Mouse (Mus musculus): Measurements from ENCODE around the gene Slc12a9. TPM values are rescaled to one million over a fixed set of nuclear protein-coding genes. Genes with fewer than 3 reads are reported as not detected.

The Slc12a9 gene
- 1 to 10 TPM; 2.7 to 3.0 TPM for total RNA-seq (2021)

DNA sequence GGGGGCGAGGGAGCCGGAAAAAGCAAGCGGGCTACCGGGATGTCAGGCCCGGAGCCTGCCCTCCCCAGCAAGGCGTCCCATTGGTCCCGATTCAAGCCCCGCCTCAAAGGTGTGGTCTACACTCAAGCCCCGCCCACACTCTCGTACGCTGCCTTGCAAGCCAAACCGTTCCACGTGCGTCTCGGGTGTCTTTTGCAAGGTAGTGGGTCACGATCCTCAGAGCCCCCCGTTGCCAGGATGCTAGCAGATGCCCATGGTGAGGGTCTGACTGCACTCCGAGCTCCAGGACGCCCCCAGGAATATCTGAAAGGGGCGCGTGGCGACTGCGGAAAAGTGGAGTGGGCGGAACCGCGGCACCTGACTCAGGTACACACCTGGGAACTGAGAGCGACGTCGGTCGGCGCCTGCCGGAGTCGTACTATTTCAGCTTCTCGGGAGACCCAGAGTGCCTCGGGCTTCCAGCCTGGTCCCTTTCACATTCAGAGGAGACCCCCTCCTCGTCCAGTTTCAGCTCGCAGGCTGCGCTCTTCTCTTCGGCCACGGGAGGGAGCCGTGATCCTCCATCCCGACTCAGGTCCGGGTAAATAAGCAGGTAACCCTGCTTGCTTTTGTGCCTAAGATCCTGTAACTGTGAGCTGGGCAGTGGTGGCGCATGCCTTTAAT lies at the start of gene Slc12a9:
TSS of gene Slc12a9 (minus strand) at position 86 of the 663 bp plus-strand sequence.
- peak; percentile 85 for DNase-seq (ENCODE audit: low spot score)
- intact Hi-C loops (cut with DNase I) = loop anchor here (2.0 to 10.0 kb wide), 2 partner anchors 45 to 171 kb away; partner anchors contain the start of gene Pop7

DNA sequence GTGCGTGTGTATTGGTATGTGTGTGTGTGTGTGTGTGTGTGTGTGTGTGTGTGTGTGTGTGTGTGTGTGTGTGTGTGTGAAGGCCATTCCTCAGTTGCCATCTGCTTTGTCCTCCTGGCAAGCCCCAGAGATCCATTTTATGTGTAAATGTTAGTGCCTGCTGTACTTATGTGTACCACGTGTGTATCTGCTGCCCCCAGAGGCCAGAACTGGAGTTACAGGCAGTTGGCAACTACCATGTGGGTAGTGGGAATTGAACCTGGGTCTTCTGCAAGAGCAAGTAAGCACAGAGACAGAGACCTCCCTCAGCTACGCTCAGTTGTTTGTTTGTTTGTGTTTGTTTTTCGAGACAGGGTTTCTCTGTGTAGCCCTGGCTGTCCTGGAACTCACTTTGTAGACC lies 47.8 kb upstream of the Slc12a9 start:
- DNase-seq (ENCODE audit: low spot score) = no peak
- intact Hi-C loops (cut with DNase I) = loop anchor here (2.0 to 5.0 kb wide), 2 partner anchors 90 to 249 kb away; no protein-coding TSS in a partner anchor

DNA sequence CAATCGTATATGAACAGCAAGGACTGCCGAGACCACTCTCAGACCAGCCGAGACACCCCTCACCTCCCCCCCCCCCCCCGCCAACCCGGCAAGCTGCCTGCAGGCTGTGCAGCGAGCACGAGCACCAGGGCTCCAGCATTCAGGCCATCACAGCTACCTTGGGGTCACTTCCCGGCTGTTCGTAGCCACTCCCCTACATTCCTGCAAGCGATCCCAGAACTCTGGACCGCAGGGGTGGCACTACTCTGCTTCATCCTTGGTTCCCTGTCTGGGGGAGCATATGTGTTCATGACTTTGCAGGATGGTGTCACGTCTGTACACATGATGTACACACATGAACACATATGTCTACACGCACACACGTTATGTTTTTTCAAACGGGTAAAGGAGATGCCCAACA lies 44.2 kb upstream of the Slc12a9 start:
- intact Hi-C loops (cut with DNase I) = loop anchor here (2.0 kb wide), 1 partner anchor 45 kb away; the partner anchor contains the start of gene Slc12a9
- DNase-seq (ENCODE audit: low spot score) = no peak

DNA sequence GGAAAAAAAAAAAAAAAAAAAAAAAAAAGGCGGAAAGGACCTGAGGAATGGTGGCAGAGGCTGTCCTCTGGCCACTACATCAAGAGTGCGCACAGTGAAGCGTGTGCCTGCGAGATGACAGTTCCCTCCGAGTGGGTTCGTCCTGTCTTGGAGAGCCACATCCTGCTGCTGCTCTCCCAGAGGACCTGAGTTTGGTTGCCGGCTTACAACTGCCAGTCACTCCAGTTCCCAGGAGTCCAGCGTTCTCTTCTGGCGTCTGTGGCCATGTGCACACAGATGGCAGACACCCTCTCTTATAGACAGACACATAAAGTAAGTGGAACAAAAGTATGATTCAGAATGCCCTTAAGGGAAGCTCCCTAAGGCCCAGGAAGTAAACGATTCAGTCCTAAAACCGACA lies 43.8 kb upstream of the Slc12a9 start:
- no peak for DNase-seq (ENCODE audit: low spot score)
- intact Hi-C loops (cut with DNase I) = no loop called here

DNA sequence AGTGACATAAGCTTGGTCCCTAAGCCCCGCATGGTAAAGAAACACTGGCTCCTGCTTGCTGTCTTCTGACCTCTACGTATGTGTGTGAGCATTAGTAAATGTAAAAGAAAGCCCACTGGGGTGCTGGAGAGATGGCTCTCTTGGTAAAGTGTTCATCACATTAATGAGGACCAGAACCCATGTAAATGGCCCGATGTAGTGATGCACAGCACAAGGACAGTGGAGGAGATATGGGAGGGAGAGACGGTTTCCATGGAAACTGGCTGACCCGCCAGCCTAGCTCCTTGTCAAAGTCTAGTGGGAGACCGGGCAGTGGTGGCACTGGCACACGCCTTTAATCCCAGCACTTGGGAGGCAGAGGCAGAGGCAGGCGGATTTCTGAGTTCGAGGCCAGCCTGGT lies 43.3 kb upstream of the Slc12a9 start:
- intact Hi-C loops (cut with DNase I) = no loop called here

DNA sequence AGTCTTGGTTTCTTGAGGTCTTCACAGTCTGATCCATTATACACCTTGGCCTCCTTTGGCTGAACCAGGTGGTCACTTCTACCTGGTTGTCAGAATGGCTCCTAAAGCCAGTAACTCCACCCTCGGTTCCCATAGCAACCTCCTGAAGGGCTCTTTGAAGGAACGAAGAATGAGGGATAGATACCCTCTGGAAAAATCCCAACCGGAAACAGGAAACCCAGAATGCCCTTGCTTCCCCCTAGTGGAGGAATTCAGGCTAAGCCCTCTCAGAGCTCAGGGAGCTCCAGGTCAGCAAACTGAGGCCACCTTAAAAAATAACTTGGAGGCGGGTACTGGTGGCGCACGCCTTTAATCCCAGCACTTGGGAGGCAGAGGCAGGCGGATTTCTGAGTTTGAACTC lies 42.8 kb upstream of the Slc12a9 start:
- no peak for DNase-seq (ENCODE audit: low spot score)
- intact Hi-C loops (cut with DNase I) = no loop called here

More for the DNA sequence above, 43.3 kb upstream of the Slc12a9 start:
- no peak for DNase-seq (ENCODE audit: low spot score)

DNA sequence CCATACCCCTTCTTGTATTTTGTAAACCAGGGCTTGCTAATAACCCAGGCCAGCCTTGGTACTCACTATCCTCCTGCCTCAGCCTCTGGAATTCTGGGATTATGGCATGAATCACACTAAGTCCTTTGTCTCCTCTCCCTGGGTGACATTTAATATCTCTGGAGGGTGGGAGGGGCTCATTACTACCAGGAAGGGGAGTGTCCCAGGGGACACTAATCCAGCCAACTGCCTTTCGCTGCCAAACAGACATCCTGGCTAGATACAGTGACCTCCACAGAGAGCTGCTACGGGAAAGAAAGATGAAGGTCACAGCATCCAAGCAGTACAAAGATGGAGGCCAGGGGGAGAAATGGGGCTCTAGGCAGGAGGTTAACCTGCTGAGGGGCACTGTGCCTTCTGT lies 42.2 kb upstream of the Slc12a9 start:
- DNase-seq (ENCODE audit: low spot score) = peak; percentile 60

DNA sequence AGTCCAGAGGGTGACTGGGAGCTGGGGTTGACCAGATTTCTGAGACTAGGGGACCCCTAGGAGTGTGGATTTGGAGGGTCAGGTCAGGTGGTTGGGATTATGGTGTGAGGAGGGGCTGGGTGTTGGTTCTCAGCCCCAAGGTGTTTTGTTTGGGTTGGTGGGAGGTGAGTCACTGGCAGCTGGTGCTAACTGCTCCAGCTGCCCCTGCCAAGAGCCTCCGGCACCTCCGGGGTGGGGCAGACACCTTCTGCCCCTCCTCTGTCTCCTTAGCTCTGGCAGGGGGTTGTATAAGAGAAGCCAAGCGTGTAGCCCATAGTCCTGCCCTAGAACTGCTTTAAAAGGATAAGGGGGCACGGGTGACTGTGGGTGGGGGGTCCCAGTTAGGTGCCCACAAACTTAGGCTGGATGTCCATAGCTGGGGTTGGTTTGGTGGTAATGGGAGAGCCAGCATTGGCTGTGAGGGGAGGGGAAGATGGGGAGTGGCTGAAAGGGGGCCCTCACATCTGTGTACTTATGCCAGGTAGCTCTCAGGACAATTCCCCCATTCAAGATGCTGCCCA lies 41.2 kb upstream of the Slc12a9 start:
- DNase-seq (ENCODE audit: low spot score) = no peak
- intact Hi-C loops (cut with DNase I) = no loop called here

More for the DNA sequence above, 42.2 kb upstream of the Slc12a9 start:
- intact Hi-C loops (cut with DNase I) = no loop called here

DNA sequence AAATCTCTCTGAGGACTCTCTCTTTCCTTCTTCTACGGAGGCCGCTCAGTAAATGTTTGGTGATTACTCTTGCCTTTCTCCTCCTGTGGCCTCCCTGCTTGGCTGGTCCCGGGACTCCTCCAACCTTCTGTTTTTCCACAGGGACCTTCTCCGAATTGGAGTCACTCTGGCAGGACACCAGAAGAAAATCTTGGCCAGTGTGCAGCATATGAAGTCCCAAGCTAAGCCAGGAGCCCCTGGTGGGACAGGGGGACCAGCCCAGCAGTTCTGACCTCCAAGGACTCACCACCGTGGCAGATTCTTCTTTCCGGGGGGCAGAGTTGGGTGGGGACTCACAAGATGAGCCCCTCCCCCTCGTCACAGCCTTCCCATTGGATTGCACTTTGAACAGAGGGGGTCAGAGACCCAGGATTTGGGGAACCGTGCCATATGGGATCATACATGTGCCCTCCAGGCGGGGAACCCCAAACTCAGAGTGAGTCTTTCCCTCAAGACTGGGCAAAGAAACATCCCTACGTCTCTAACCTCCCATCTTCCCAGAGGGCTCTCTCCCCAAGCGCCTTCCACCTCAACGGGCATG lies 40.1 kb upstream of the Slc12a9 start:
- intact Hi-C loops (cut with DNase I) = loop anchor here (2.0 kb wide), 1 partner anchor 19 kb away; no protein-coding TSS in a partner anchor
- DNase-seq (ENCODE audit: low spot score) = no peak

DNA sequence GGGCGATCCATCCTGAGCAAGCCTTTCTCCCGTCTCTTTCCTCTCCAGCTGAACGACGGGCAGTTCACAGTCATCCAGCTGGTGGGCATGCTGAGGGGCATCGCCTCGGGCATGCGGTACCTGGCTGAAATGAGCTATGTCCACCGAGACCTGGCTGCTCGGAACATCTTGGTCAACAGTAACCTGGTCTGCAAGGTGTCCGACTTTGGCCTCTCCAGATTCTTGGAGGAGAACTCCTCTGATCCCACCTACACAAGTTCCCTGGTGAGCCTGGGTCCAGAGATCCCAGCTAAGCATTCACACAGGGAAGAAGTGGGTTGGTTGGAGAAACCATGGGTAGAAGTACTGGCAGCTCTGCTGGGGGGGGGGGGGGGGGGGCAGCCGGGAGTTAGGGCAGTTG lies 36.3 kb upstream of the Slc12a9 start:
- intact Hi-C loops (cut with DNase I) = no loop called here

DNA sequence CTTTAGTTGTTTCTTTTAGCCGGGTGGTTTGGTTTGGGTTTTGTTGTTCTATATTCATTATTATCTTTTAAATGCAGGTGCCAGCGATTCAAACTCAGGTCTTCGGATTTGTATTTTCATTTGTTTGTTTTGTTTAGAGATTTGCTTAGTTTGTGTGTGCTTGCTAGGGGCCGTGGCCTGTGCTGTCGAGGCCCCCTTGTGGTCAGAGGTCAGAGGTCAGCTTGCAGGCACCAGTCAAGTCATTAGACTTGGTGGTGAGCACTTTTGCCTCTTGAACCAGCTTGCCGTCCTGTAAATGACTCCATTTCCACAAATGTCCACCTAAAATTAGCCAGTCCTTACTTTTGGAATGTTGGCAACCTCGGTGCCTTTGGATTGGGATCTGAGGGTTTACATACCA lies 25.0 kb upstream of the Slc12a9 start:
- no peak for DNase-seq (ENCODE audit: low spot score)
- intact Hi-C loops (cut with DNase I) = no loop called here

More for the DNA sequence above, 36.3 kb upstream of the Slc12a9 start:
- no peak for DNase-seq (ENCODE audit: low spot score)

DNA sequence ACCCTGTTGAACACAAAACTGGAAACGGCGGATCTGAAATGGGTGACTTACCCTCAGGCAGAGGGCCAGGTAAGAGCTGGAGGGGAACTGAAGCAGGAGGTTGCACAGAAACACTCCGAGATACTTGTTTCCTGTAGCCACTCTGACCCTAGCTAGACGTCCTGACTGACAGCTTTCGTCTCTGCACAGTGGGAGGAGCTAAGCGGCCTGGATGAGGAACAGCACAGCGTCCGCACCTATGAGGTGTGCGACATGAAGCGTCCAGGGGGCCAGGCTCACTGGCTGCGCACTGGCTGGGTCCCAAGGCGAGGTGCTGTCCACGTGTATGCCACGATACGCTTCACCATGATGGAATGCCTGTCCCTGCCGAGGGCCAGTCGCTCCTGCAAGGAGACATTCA lies 20.7 kb upstream of the Slc12a9 start:
- intact Hi-C loops (cut with DNase I) = loop anchor here (2.0 kb wide), 1 partner anchor 19 kb away; no protein-coding TSS in a partner anchor
- DNase-seq (ENCODE audit: low spot score) = no peak

DNA sequence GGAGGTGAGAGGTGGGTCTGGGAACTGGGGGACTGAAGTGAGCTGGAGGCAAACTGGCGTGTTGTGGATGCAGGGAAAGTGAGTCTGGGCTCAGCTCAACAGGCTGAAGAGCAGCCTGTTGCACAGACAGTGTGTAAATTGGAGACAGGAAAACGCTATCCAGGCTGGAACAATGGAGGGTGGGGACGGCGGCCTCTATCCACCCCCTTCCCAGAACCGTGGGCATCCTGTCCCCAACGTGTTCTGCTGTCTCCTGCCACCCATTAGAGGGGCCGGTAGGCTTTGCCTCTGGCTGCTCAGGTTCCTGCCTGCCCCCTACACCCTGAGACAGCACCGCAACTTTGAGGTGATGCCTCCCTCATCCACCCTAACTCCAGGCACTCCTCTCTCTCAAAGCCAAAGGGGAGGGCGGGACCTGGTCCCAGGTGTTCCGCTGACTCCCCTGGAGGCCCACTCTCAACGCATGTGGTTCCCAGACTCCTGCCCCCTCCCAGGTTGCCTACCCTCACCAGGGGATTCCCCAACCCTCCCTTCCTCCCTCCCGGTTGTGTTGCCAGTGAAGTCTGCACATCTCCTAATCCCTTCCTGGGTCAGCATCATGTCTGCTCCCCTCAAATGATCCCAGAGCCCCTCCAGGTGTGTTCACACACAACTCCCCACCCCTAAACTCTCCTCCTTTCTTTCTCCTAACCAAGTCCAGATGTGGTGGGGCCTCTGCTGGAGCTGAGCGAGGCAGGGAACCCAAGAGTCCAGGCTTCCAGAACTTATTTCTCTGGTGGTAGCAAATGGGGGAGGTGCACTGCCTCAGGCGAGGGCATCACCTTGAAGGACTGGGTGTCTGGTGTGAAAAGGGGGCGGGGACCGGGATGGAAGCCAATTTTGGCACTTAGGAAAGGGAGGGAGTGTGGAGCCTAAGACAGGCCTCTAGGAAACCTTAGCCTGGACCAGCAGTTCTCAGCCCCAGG lies 18.9 kb upstream of the Slc12a9 start:
- DNase-seq (ENCODE audit: low spot score) = peak; percentile 55
- intact Hi-C loops (cut with DNase I) = no loop called here

DNA sequence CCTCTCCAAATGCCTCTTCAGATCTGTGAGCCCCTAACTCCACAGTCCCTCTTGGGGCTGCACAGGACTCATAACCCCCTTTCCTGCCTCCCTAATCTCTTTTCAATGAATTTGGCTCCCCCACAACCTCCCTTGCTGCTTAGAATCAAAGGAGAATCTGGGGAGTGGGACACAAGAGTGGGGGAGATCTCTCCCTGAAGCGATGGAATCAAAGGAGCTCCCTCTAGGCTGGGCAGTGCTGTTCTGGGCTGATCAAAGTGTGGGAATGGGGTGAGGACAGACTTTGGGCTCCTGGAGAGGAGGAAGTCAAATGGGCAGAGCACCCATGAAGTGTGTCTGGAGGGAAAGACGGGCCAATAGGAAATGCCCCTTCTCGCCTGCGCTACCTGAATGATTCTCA lies 18.0 kb upstream of the Slc12a9 start:
- DNase-seq (ENCODE audit: low spot score) = no peak
- intact Hi-C loops (cut with DNase I) = no loop called here

DNA sequence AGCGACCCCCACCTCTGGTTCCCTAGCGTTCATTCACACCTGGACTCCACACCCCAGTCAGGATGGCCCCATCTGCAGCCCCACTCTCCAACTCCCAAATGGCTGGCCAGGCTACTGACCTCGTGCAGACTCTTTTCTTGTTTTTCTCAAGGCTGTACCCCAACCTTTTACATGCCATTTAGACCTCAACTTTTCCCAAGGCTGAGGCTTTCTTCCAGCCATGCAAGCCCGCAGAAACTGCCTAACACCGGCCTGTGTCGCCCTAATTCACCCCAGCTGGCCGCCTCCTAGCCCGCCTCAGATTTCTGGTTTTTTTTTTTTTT lies 17.6 kb upstream of the Slc12a9 start:
- intact Hi-C loops (cut with DNase I) = no loop called here
- DNase-seq (ENCODE audit: low spot score) = no peak

DNA sequence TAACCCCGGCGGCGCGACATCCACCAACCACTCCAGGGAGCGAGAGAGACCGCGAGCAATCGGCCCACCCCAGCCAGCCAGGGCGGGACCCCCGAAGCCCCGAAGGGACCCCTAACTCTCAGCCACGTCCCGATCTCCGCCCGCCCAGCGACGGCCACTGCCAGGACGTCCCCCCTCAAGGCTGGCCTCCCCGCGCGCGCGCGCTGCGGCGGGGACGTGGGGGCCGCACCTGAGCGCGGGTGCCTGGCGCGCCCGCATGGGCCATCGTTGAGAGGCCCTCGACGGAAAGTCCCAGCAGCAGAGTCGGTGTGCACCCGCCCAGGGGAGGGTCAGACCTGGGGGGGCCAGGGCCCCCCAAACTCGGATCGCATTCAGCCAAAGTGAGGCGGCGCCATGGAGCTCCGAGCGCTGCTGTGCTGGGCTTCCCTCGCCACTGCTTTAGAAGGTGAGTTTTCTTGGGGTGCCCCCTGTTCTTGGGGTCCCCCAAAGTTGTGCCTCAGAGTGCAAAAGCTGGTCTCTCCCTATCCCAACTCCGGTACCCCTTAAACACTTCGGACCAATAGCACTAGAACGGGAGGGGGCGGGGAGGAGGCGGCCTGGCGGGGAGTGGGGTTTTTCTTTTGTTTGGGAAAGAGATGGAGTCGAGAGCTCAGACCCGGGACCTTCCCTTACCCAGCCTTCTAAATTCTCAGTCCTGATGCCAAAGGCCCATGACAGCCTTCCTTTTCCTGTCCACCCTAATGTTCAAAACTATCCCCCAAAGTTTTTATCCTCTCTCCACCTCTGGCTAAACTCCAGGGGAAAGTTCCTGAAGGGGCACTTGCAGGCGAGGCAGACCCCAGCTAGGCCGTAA lies 17.0 kb upstream of the Slc12a9 start:
- no peak for DNase-seq (ENCODE audit: low spot score)
- intact Hi-C loops (cut with DNase I) = no loop called here

DNA sequence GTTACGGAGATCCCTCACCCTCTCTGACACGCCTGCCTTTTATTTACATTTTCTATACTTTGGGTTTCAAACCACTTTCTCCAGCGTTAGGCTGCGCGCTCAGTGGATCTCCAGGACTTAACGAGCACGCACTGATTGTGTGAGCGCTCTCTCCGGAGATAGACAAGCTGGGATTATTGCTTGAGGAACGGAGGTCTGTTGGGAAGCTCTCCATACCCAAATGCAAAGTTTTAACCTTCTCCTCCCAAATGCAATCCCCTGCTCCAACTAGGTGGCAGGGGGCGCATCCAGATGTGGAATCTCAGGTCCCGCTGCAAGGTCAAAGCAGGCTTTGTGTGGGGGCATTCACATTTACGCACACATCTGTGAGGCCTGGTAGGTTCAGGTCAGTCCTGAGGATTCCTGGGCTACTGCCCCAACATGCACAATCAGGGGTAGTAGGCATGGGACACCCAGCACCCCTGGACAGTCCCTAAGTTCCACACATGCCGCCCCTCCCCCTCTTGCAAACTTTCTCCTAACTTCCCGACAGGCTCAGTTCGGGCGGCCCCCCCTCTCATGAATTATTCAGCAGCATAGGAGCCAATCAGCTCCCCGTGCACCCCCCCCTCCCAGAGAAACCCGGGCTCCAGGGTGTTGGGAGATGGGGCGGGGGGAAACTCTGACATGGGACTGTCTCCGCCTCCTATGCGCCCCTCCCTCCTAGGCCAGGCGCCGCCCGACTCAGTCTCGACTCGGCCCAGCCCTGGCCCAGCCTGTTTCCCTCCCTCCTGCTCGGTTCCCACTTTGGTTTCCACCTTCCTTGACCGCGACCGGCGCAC lies 16.2 kb upstream of the Slc12a9 start, which contains the start of gene Ephb4:
TSS of gene Ephb4 (plus strand) at position 726 of the 821 bp plus-strand sequence.
- intact Hi-C loops (cut with DNase I) = loop anchor here (1.0 kb wide), 1 partner anchor 10 kb away; no protein-coding TSS in a partner anchor
- DNase-seq (ENCODE audit: low spot score) = peak; percentile 95
